Mouse (Mus musculus) heart, postnatal 0 days (tissue): ENCODE results near the gene 4930451I11Rik. TPM values are rescaled to one million over a fixed set of nuclear protein-coding genes. Genes with fewer than 3 reads are reported as not detected.

Experiments
- ATAC-seq: fragments of 200-750 bp; cut with Nextera tagmentation; 2 replicates; pipeline ENCODE4 v1.8.0; 2017; ENCODE audit warnings: low read depth, moderate number of reproducible peaks, moderate library complexity; ENCODE audit not compliant: insufficient read depth
- DNase-seq: peaks from one replicate; pipeline ENCODE4 v3.0.0-alpha.2; 2016; ENCODE audit warnings: low spot score
- H3K27ac ChIP-seq: fragments of 300-500 bp; sonication (generic); 2 replicates; pipeline ENCODE4 v1.5.1; 2014; ENCODE audit warnings: low read depth, mild to moderate bottlenecking
- H3K27me3 ChIP-seq: fragments of 300-500 bp; sonication (generic); 2 replicates; pipeline ENCODE4 v1.6.1; 2014; ENCODE audit warnings: low read length, mixed read lengths; ENCODE audit not compliant: control insufficient read depth, insufficient read depth
- H3K36me3 ChIP-seq: fragments of 300-500 bp; sonication (generic); replicated peaks from 2 replicates; pipeline ENCODE4 v1.6.1; 2014; ENCODE audit warnings: low read length, mixed read lengths; ENCODE audit not compliant: control insufficient read depth, insufficient read depth
- H3K4me1 ChIP-seq: fragments of 300-500 bp; sonication (generic); 2 replicates; pipeline ENCODE4 v1.6.1; 2014; ENCODE audit warnings: antibody characterized with exemption; ENCODE audit not compliant: control insufficient read depth, insufficient read depth
- H3K4me2 ChIP-seq: fragments of 300-500 bp; sonication (generic); 2 replicates; pipeline ENCODE4 v1.6.1; 2014; ENCODE audit warnings: low read depth, mild to moderate bottlenecking, low read length, moderate library complexity
- H3K4me3 ChIP-seq: fragments of 300-500 bp; sonication (generic); 2 replicates; pipeline ENCODE4 v1.5.1; 2014; ENCODE audit warnings: low read depth, low read length
- H3K9ac ChIP-seq: fragments of 300-500 bp; sonication (generic); replicated peaks from 2 replicates; pipeline ENCODE4 v1.6.1; 2014; ENCODE audit warnings: low read depth, low read length, mixed read lengths
- H3K9me3 ChIP-seq: fragments of 300-500 bp; sonication (generic); replicated peaks from 2 replicates; pipeline ENCODE4 v1.6.1; 2016; ENCODE audit warnings: low read length; ENCODE audit not compliant: control insufficient read depth
- CTCF ChIP-seq: IDR thresholded peaks from 2 replicates; pipeline ENCODE4 v1.5.1; 2016; ENCODE audit warnings: antibody characterized with exemption, control low read depth, low read depth
- EP300 ChIP-seq: IDR thresholded peaks from 2 replicates; pipeline ENCODE4 v1.6.1; 2016; ENCODE audit warnings: antibody characterized with exemption, low read depth
- WGBS: fragments of 180-500 bp; shearing (Covaris S2); extraction: QIAGEN DNeasy Blood & Tissue Kit; methylation state at CpG from one replicate; pipeline ENCODE4 v1.1.7; 2014; 5-methylcytosine and 5-hydroxymethylcytosine counted together
- polyA plus RNA-seq: library from polyadenylated mRNA; unstranded; fragments of >200 nt; fragmentation: Nextera tagmentation; extraction: Ambion mirVana; gene quantifications from 2 replicates; pipeline ENCODE4 v1.2.1, GENCODE M21; 2015
- total RNA-seq: library from RNA; depleted of rRNA; stranded (reverse); fragments of >200 nt; gene quantifications from 2 replicates; pipeline ENCODE4 v1.2.3, GENCODE M21; 2014; ENCODE audit warnings: low replicate concordance

Gene 4930451I11Rik
- total and polyA plus RNA-seq, 2 experiments from 2014 or later: not detected

- Histone ChIP-seq H3K4me3 (no peak overlapping the region), H3K9ac (no peak overlapping the region), H3K27me3 (no peaks in the 10 kb centered on the region), H3K27ac (no peak overlapping the region), H3K4me1 (0 out of 2 replicates have a peak, but pooled peaks cover 2% of the 10 kb centered on the region), H3K9me3 (no peaks in the 10 kb centered on the region), H3K36me3 (peaks cover 92% of the 10 kb centered on the region), H3K4me2 (no peak overlapping the region)
- TF ChIP-seq CTCF (no peak), EP300 (no peak)
- 81% methylated on average over 12 of the region's 12 CpGs for WGBS
- DNase-seq: no peak
- no peak for ATAC-seq
Measured at GRCm38 (mm10) chr7:126868003-126868402, 36.6 kb upstream of the 4930451I11Rik start.

GRCm38 (mm10) chr7:126867534-126867933 lies 36.1 kb upstream of the 4930451I11Rik start:
- Histone ChIP-seq H3K36me3 (peaks cover 87% of the 10 kb centered on the region), H3K4me2 (no peak overlapping the region), H3K9ac (no peak overlapping the region), H3K4me3 (no peak overlapping the region), H3K9me3 (no peaks in the 10 kb centered on the region), H3K27ac (no peak overlapping the region), H3K27me3 (no peaks in the 10 kb centered on the region), H3K4me1 (peaks cover 7% of the 10 kb centered on the region)
- WGBS: 81% methylated on average over 2 of the region's 2 CpGs
- DNase-seq (no peak), ATAC-seq (no peak)
- no peak for TF ChIP-seq CTCF
- no peak for TF ChIP-seq EP300

GRCm38 (mm10) chr7:126863791-126864190 lies 32.4 kb upstream of the 4930451I11Rik start:
- peak overlapping the region; percentile 70; the same call in 1 of the 2 replicates for H3K4me2 ChIP-seq
- H3K9ac ChIP-seq: no peak overlapping the region; the same call in 1 of the 2 replicates
- H3K4me3 ChIP-seq: no peak overlapping the region
- H3K27me3 ChIP-seq: no peaks in the 10 kb centered on the region
- DNase-seq: no peak
- 73% methylated on average over 6 of the region's 6 CpGs for WGBS
- H3K9me3 ChIP-seq: no peaks in the 10 kb centered on the region
- no peak overlapping the region for H3K27ac ChIP-seq
- peaks cover 16% of the 10 kb centered on the region for H3K4me1 ChIP-seq
- no peak for TF ChIP-seq CTCF
- no peak for TF ChIP-seq EP300
- H3K36me3 ChIP-seq: peaks cover 60% of the 10 kb centered on the region
- ATAC-seq: no peak

- WGBS: under 1% methylated on average over 41 of the region's 41 CpGs
- TF ChIP-seq CTCF: no peak
- TF ChIP-seq EP300: peak; percentile 63; the same call in 1 of the 2 replicates
- H3K4me1 ChIP-seq: peaks cover 16% of the 10 kb centered on the region
- H3K4me3 ChIP-seq: peak within 1 kb of the TSS; percentile 73
- ATAC-seq (peak; percentile 84), DNase-seq (peak; percentile 95)
- H3K9ac ChIP-seq: peak within 1 kb of the TSS; percentile 62
- H3K4me2 ChIP-seq: peak within 1 kb of the TSS; percentile 70
- peaks cover 59% of the 10 kb centered on the region for H3K36me3 ChIP-seq
- no peaks in the 10 kb centered on the region for H3K9me3 ChIP-seq
- peak within 1 kb of the TSS; percentile 62; the same call in 1 of the 2 replicates for H3K27ac ChIP-seq
- no peaks in the 10 kb centered on the region for H3K27me3 ChIP-seq
Measured at GRCm38 (mm10) chr7:126862147-126862784, 30.8 kb upstream of the 4930451I11Rik start, which contains the start of gene Ino80e. Gene Ino80e, minus strand, starts transcription at chr7:126862377.

- Histone ChIP-seq H3K4me3 (peak within 1 kb of the TSS; percentile 73), H3K27ac (peak within 1 kb of the TSS; percentile 62; the same call in 1 of the 2 replicates), H3K27me3 (no peaks in the 10 kb centered on the region), H3K4me1 (peaks cover 16% of the 10 kb centered on the region), H3K9ac (peak within 1 kb of the TSS; percentile 62), H3K9me3 (no peaks in the 10 kb centered on the region), H3K36me3 (peaks cover 59% of the 10 kb centered on the region), H3K4me2 (peak within 1 kb of the TSS; percentile 70)
- WGBS: 1% methylated on average over 42 of the region's 42 CpGs
- ATAC-seq: peak; percentile 95
- DNase-seq: peak; percentile 95
- TF ChIP-seq EP300 (no peak), CTCF (no peak)
Measured at GRCm38 (mm10) chr7:126861429-126862130, 30.1 kb upstream of the 4930451I11Rik start, which contains the start of gene Hirip3. Gene Hirip3, plus strand, starts transcription at chr7:126861972.
